Mouse (Mus musculus): ENCODE results near the gene Slc23a2. TPM values are rescaled to one million over a fixed set of nuclear protein-coding genes. Genes with fewer than 3 reads are reported as not detected.

The Slc23a2 gene
- polyA plus RNA-seq, 1 experiment from 2014 or later = 8.9 TPM

DNA sequence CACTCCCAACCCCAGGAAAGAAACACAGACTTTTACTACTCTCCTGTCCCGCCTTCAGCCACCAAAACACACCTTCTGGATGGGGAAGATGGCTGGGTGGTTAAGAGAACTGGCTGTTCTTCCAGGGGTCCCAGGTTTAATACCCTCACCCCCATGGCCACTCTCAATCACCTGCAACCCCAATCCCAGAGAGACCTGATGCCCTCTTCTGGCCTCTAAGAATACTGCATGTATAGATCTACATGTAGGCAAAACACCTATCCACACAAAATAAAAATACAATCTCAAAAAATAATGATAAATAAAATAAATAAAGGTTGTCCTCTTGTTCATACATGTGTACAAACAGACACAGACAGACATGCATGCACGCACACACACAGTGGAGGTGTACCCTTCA lies 5.8 kb downstream of the Slc23a2 start:
- Histone ChIP-seq H3K9ac (ENCODE audit: low read depth, low read length) (no peak overlapping the region), H3K9me3 (ENCODE audit: control insufficient read depth) (no peaks in the 10 kb centered on the region), H3K27ac (ENCODE audit: low read depth, low read length) (no peak overlapping the region), H3K4me3 (ENCODE audit: low read depth, low read length) (no peak overlapping the region), H3K27me3 (replicated peaks; ENCODE audit: control insufficient read depth, insufficient read depth, low read length) (no peaks in the 10 kb centered on the region), H3K36me3 (ENCODE audit: control insufficient read depth, insufficient read depth) (peaks cover 4% of the 10 kb centered on the region; the same call in 1 of the 2 replicates), H3K4me1 (replicated peaks; ENCODE audit: control insufficient read depth, insufficient read depth, low read length) (no peaks in the 10 kb centered on the region), H3K4me2 (replicated peaks; ENCODE audit: low read depth) (no peak overlapping the region)
- ATAC-seq = no peak
- WGBS = 82% methylated on average over 2 of the region's 2 CpGs
- peak; percentile 57 for TF ChIP-seq CTCF (IDR thresholded peaks at IDR 0.05; ENCODE audit: low read depth)

GRCm38 (mm10) chr2:132135876-132136637 lies 8.9 kb downstream of the Slc23a2 start:
- Histone ChIP-seq H3K4me3 (ENCODE audit: low read depth, low read length) (no peak overlapping the region), H3K9me3 (ENCODE audit: control insufficient read depth) (no peaks in the 10 kb centered on the region), H3K4me2 (replicated peaks; ENCODE audit: low read depth) (no peak overlapping the region), H3K36me3 (ENCODE audit: control insufficient read depth, insufficient read depth) (no peaks in the 10 kb centered on the region), H3K9ac (ENCODE audit: low read depth, low read length) (no peak overlapping the region), H3K27me3 (replicated peaks; ENCODE audit: control insufficient read depth, insufficient read depth, low read length) (no peaks in the 10 kb centered on the region), H3K27ac (ENCODE audit: low read depth, low read length) (no peak overlapping the region), H3K4me1 (replicated peaks; ENCODE audit: control insufficient read depth, insufficient read depth, low read length) (no peaks in the 10 kb centered on the region; the same call in 1 of the 2 replicates)
- WGBS = 86% methylated on average over 8 of the region's 8 CpGs
- TF ChIP-seq CTCF (IDR thresholded peaks at IDR 0.05; ENCODE audit: low read depth) = peak; percentile 63
- no peak for ATAC-seq

DNA sequence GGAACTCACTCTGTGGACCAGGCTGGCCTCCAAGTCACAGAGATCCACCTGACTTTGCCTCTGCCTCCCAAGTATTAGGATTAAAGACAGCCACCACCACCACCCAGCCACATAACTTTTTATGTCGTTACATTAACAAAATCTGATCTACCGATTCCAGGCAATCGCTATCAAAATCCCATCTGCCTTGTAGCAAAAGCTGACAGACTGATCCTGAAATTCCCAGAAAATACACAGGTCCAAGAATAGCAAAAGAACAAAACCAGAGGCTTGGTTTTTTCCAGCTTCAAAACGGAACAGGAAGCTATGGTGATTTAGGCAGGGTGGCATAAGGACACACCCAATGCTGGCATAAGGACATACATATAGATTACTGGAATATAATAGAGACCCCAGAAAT lies 10.2 kb downstream of the Slc23a2 start:
- Histone ChIP-seq H3K9me3 (ENCODE audit: control insufficient read depth) (no peaks in the 10 kb centered on the region), H3K36me3 (ENCODE audit: control insufficient read depth, insufficient read depth) (no peaks in the 10 kb centered on the region), H3K27me3 (replicated peaks; ENCODE audit: control insufficient read depth, insufficient read depth, low read length) (no peaks in the 10 kb centered on the region), H3K27ac (ENCODE audit: low read depth, low read length) (no peak overlapping the region), H3K9ac (ENCODE audit: low read depth, low read length) (no peak overlapping the region), H3K4me3 (ENCODE audit: low read depth, low read length) (no peak overlapping the region), H3K4me1 (replicated peaks; ENCODE audit: control insufficient read depth, insufficient read depth, low read length) (no peaks in the 10 kb centered on the region; the same call in 1 of the 2 replicates), H3K4me2 (replicated peaks; ENCODE audit: low read depth) (no peak overlapping the region)
- no peak for ATAC-seq
- no peak for TF ChIP-seq CTCF (IDR thresholded peaks at IDR 0.05; ENCODE audit: low read depth)
- 84% methylated on average over 4 of the region's 4 CpGs for WGBS

DNA sequence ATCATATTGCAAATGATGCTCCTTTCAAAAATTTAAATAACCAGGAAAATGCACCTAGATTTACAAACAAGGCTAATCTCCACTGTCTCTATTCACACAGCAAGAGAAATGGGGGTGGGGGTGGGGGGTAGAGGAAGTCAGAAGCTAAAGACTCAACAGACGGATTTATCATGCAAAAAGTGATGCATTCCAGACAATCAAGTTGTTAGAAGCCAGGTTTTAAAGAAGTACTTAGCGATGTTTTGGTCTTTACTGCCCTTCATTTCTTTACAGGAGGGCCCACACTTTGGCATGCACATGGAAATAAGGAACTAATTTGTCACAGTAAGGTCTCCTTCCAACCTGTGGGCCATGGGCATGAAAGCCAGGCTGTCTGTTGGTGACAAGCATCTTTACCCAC lies 11.5 kb downstream of the Slc23a2 start:
- whole genome bisulfite sequencing = 62% methylated on average over 2 of the region's 2 CpGs
- no peak overlapping the region for H3K9ac ChIP-seq (ENCODE audit: low read depth, low read length)
- no peaks in the 10 kb centered on the region for H3K36me3 ChIP-seq (ENCODE audit: control insufficient read depth, insufficient read depth)
- no peak overlapping the region for H3K4me3 ChIP-seq (ENCODE audit: low read depth, low read length)
- H3K4me2 ChIP-seq (replicated peaks; ENCODE audit: low read depth) = no peak overlapping the region
- ATAC-seq = no peak
- no peaks in the 10 kb centered on the region; the same call in 1 of the 2 replicates for H3K4me1 ChIP-seq (replicated peaks; ENCODE audit: control insufficient read depth, insufficient read depth, low read length)
- H3K27ac ChIP-seq (ENCODE audit: low read depth, low read length) = no peak overlapping the region
- H3K9me3 ChIP-seq (ENCODE audit: control insufficient read depth) = no peaks in the 10 kb centered on the region
- no peak for TF ChIP-seq CTCF (IDR thresholded peaks at IDR 0.05; ENCODE audit: low read depth)
- H3K27me3 ChIP-seq (replicated peaks; ENCODE audit: control insufficient read depth, insufficient read depth, low read length) = no peaks in the 10 kb centered on the region

DNA sequence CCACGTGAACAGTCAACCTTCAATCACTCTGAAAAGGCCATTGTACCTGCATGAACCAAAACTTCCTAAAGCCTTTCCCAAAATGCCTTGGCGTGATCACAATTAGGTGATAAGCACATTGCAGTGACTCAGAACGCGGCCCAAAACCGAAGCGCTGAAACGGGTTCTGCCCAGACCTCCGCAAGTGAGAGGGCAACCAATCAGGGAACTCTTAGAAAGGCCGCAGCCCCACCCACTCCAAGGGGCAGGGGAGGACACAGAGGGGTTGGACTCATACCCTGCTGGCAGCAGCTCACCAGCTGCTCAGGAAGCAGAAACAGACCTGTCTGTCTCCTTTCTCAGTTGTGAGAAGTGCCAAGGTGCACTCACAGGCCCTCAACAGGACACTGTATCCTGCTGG lies 13.6 kb downstream of the Slc23a2 start:
- ATAC-seq = peak; percentile 66
- Histone ChIP-seq H3K27ac (ENCODE audit: low read depth, low read length) (no peak overlapping the region), H3K27me3 (replicated peaks; ENCODE audit: control insufficient read depth, insufficient read depth, low read length) (no peaks in the 10 kb centered on the region), H3K4me1 (replicated peaks; ENCODE audit: control insufficient read depth, insufficient read depth, low read length) (no peaks in the 10 kb centered on the region; the same call in 1 of the 2 replicates), H3K4me3 (ENCODE audit: low read depth, low read length) (peak overlapping the region; percentile 13; the same call in 1 of the 2 replicates), H3K36me3 (ENCODE audit: control insufficient read depth, insufficient read depth) (no peaks in the 10 kb centered on the region), H3K4me2 (replicated peaks; ENCODE audit: low read depth) (peak overlapping the region; percentile 55), H3K9me3 (ENCODE audit: control insufficient read depth) (no peaks in the 10 kb centered on the region), H3K9ac (ENCODE audit: low read depth, low read length) (no peak overlapping the region)
- no peak for TF ChIP-seq CTCF (IDR thresholded peaks at IDR 0.05; ENCODE audit: low read depth)
- 10% methylated on average over 9 of the region's 9 CpGs for WGBS

DNA sequence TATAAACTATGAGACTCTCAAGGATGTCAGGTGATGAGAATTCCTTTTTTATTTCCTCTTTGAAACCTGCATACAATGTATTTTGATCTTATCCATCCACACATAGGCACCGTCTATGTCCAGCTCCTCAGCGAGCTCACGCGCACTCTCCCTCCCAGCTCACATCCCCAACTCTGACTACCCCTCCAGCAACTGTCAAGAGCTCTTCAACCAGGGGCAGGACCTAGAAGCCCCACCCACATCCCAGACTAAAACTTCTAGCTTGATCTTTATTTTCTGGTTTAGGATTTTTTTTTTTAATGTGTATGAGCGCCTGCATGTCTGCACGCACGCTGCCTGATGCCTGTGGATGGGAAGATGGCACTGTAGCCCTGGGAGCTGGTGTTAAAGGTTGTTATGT lies 14.9 kb downstream of the Slc23a2 start:
- Histone ChIP-seq H3K4me2 (replicated peaks; ENCODE audit: low read depth) (no peak overlapping the region), H3K27ac (ENCODE audit: low read depth, low read length) (no peak overlapping the region), H3K27me3 (replicated peaks; ENCODE audit: control insufficient read depth, insufficient read depth, low read length) (no peaks in the 10 kb centered on the region), H3K4me1 (replicated peaks; ENCODE audit: control insufficient read depth, insufficient read depth, low read length) (no peaks in the 10 kb centered on the region; the same call in 1 of the 2 replicates), H3K4me3 (ENCODE audit: low read depth, low read length) (no peak overlapping the region), H3K9ac (ENCODE audit: low read depth, low read length) (no peak overlapping the region), H3K9me3 (ENCODE audit: control insufficient read depth) (no peaks in the 10 kb centered on the region), H3K36me3 (ENCODE audit: control insufficient read depth, insufficient read depth) (no peaks in the 10 kb centered on the region)
- 92% methylated on average over 7 of the region's 7 CpGs for WGBS
- no peak for ATAC-seq
- no peak for TF ChIP-seq CTCF (IDR thresholded peaks at IDR 0.05; ENCODE audit: low read depth)
